Mouse (Mus musculus) layer of hippocampus, postnatal 25 days (tissue): Measurements from ENCODE around the gene Pde4b. TPM values are rescaled to one million over a fixed set of nuclear protein-coding genes. Genes with fewer than 3 reads are reported as not detected.
"Not testable (repeated sequence)": the region's sequence is repeated elsewhere in the genome, so short reads cannot be mapped to it uniquely, and the experiment has no call there.

Source experiments
- DNase-seq, 2 experiments: peaks; one replicate each; pipeline ENCODE4 v3.0.0; 2022; ENCODE audit warnings: mixed read lengths in 2 of 2, low spot score in 1 of 2; ENCODE audit errors: extremely low spot score in 1 of 2
- total RNA-seq, 2 experiments: library from RNA; stranded (reverse); gene quantifications; 2 replicates each; pipeline ENCODE4 v1.2.3; 2021

Gene Pde4b
- 10 to 100 TPM; 65.7 TPM for total RNA-seq

DNA sequence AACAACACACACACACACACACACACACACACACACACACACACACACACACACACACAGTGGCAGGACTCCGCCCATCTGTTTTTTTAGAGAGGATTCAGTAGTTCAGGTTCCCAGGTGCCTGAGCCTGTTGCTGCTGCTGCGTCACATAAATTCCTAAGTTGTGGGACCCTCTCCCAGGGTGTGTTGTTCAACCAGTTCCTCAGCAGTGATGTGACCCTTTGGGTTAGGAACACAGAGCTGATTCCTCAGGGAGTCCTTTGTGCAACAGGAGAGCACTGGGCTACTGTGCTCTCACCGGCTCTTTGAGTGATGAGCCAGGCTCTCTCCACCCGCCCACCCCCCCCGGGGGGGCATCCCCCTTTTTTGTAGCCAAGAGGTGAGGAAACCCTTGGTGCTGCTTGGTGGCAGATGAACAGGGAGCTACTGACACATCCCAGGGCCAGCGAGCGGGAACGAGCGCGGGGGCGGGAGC, at the start of gene Pde4b:
Gene Pde4b (plus strand): TSS at position 453 of the 475 bp plus-strand sequence.
- DNase-seq, result no peak

DNA sequence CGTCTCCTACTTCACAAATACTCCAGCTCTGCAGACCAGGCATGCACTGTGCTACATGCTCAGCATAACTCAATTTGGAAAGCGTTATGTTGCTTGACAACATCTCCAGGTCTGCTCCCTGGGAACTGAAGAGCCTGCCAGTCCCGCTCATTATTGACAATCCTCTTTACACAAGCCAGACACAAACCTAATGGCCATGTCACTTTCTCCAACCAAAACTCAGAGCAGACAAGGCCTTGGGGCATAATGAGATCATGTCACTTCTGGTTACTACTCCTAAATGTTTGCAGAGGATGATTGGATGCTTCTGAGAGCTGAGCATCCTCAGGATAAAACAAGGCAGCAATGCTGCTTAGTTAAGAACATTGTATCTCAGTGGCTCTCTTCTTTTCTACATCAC, 47.2 kb upstream of the Pde4b start:
- DNase-seq, result no peak

DNA sequence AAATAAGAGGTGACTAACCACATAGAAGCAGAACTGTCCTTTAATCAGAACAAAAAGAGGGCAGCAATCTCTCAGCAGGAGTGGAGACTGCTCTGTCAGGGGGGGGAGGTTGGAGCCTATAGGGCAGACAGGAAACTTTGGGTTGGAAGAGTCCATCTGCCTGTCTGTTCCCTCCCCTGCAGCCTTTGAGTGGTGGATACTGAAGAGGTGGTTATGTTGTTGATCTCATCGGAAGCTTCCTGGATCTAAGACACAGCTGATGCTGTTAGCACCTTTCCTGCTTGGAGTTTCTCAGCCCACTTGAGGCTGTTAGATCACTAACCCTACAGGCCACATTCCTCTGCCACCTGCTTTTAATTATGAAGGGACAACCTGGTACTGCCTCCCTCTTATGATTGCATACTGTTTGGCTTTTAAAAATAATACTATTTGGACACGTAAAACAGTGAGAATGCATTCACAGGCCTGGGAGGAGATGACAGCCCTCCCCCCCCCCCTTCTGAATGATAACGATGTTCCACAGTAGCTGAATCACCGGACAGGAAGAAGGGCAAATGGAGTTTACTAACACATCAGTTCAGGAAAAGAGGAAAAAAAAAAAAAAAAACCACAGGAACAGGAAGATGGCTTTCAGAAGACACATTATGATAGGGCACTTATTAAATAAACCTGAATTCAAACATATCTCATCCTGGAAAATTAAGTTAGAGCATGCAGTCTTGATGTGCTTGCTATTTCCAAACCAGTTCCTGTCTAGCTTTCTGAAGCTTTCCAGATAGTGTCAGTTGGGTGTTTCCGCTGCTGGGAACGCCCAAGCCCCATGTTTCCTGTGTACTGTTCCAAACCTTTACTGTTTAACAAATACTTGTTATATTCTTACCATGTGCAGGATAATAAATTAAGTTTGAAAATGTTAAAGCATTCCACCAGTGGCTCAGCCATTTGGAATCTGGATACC, 41.9 kb upstream of the Pde4b start:
- no peak for DNase-seq

DNA sequence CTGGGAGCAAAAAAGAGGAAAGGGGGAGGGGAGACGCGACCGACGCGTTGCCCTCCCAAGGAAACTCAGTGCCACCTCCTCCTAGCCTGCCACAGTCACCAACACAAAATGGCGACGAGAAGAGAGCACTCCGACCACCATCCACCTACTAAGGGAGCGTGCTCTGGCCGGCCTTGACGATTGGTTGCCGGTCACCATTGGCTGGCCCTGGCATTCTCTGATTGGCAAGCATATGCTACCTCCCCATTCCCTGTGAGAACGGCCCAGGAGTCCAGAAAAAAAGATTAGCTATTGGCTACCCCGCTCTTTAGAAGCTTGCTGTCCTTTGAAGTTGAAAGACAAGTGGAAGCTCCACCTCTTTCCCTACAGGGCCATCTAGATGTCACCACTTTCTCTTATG, 38.0 kb upstream of the Pde4b start:
- not testable (repeated sequence) for DNase-seq

DNA sequence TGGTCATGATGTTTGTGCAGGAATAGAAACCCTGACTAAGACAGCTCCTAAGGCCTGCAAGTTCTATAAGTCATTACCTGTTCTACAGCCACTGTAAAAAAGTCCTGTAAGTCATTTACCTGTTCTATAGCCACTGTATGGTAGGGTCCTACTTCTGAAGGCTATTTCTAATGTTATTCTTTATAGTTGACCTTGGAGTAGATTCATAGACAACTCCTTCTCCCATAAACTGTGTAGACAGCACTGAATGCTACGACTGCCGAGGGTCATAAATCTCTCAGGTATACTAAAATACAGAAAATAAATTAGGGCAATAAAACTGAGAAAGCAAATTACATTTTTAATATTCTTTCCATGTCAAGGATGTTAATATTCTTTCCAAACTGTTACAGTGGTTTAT, 26.0 kb upstream of the Pde4b start:
- DNase-seq, result no peak

DNA sequence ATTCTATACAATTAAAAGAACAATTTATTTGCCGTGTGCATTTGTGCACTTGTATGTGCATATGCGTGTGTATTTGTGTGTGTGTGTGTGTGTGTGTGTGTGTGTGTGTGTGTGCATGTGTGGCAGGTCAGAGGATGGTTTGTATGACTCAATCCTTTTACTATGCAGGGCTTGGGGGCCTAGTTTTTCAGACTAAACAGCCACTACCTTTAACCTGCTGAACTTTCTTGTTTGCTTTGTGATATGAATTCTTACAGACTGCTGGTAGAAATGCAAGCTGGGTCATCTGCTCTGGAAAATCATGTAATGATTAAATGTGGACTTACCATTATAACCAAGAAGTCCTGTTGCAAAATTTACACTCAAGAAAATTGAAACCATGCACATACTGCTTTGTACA, 18.0 kb upstream of the Pde4b start:
- DNase-seq, result no peak

DNA sequence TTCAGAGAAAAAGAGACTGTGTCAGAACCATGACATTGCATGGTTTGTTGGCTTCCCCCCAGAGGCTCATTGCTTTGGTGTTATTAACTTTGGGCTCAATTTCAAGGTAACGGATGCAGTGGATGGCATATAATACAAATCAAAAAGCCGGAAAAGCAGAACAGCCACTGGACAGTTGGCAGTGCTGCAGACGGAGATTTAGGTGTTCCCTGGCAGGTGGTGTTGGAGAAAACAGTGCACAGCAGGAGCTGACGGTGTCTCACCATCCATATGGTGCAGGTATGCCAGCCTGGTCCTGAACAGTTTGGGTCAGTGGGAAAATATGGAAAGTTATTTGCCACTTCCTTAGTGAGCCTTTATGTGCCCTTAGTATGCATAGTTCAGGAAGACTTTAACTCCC, 1.0 kb upstream of the Pde4b start:
- DNase-seq, result no peak

DNA sequence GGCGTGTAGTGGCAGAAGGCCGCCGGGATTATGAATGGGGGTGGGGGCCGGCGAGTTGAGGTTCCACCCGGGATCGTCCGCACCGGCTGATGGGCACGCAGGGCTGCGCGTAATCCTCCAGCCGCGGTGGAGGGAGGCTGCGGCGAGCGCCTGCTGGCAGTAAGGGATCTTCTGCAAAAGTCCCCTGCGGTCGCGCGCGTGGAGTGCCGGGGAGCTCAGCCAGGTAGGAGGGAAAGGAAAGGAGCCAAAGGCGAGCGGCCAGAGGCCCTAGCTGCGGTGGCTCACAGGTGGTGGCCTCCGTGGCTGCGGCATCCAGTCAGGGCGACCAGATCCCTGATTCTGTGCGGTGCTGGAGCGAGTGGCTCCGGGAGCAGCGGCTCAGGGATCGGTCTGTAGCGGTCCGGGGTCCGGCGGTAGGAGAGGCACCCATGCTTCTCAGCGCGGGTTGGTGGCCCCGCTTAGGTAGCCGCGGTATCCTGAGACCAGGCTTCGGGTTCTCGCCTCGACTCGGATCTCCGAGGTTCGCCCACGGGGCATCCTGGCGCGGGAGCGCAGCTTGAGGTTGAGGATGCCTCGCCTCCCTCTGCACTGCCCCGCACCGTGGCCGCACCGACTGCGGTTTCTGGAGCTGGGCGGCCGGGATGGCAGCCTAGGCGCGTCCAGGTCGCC, 357 bp downstream of the Pde4b start:
- DNase-seq, result peak; percentile 18 to 42

DNA sequence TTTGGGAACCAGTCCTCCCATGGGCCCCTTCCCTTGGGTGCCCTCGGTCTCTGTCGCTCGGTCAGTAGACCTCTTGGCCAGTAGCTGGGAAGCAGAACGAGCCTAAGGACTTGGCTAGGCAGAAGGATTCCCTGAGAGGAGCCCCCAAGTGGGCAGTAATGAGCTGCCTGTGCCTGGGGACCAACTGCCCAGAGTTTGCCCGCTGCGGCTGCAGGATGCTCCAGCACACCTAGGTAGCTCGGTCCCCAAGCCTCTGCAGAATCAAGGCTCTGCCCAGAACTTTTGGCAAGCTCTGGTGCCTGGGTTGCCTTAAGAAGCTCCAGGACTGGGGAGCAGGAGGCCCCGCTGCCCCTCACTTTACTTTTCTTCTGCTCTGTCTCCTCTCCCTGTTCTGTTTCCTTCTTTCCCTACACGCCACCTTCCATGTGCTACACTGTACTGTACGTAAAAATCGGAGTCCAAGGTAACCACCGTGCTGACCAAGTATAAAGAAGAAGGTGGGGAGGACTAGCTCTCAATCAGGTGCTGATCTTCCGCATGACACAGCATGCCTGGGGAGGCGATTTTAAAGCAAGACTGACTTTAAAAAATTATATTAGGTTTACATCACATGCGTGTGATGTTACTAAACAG, 1.0 kb downstream of the Pde4b start:
- no peak for DNase-seq

DNA sequence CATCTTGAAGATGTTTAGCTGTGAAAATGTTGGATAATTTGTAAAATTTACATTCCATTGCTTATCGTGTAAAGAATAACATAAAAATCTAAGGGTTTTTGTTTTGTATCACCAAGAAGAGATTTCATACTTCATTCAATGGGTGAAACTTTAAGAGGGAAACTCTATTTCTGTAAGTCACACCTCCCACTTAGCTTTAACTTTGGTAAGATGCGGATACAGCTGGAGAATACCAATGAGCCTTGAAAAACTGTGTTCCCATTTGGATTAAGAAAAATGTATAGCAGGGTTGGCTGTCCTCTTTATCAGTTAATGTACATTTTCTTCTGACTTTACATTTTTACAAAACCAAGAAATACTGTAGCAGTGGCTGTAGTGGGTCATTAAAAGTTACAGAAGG, 8.5 kb downstream of the Pde4b start:
- DNase-seq, result no peak

DNA sequence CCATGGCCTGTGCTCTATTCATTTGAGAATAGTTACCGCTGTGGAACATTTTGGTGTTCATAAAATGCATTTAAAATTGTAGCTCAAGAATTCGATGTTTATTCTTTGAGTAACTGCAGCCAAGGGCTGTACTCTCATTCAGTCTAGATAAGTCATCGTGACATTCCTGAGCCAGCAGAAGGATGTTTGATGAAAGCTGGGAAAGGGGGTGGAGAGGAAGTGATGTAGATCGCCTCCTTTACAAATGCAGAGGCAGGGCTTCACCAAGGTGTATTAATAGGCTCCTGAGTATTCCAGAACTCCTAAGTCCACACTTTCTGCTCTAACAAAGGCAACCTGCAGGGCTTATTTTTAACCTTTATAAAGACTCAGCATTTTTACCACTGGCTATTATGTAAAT, 14.9 kb downstream of the Pde4b start:
- no peak for DNase-seq

DNA sequence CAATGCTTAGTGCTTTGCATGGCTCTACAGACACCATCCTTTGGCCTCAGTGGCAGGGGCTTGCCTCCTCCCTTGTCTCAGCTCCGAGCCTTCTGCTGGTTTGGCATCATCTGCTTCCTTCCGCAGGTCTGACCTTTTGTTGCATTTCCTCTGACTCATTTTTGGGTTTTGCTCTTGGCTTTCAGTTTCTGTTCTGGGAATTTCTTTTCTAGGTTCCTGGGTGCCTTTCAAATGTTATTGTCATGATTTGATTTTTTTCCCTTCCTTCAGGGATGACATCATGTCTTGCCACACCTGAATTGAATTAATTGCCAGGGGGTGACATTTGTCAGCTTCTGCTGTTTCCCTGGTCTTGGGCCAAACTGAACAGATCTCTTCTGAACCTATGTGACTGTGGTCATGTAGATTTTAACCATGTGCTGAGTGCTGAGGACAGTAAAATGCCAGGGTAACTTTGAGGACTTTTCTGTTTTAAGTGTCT, 17.2 kb downstream of the Pde4b start:
- DNase-seq, result no peak

DNA sequence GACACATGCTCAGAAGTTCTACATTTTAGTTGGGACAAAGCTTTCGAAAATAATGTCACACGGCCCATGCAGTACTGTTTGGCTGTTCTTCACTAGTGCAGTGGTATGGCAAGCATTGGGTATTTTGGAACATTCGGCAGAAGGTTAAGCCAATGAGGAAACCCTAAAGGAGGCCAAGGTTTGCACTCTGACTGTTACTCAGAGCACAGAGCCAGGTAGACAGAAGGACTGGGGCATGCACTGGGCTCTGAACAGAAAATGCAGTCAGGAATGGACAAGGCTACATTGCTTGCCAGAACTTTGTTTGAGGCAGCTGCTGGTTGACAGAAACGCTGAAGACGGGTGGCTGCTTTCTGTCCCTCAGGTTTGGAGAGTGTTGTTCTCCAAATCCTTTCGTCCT, 19.4 kb downstream of the Pde4b start:
- DNase-seq, result no peak

DNA sequence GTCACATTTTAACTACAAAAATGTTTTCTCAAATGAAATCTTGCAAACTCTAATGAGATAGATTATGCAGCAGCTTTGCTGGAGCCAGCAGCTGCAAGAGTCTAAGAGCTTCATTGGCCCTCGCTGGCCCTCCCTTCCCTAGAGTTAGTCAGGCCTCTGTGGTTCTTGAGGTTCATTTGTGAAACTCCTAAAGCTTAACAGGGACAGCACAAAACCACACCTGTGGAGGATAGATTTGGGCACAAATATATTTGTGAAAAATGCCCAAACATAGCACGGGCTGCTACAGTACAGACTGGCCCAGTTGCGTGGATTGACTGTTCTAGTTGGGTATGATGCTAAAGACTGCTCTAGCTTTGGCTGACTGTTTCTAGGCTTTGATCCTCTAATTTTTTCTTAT, 32.1 kb downstream of the Pde4b start:
- no peak for DNase-seq

DNA sequence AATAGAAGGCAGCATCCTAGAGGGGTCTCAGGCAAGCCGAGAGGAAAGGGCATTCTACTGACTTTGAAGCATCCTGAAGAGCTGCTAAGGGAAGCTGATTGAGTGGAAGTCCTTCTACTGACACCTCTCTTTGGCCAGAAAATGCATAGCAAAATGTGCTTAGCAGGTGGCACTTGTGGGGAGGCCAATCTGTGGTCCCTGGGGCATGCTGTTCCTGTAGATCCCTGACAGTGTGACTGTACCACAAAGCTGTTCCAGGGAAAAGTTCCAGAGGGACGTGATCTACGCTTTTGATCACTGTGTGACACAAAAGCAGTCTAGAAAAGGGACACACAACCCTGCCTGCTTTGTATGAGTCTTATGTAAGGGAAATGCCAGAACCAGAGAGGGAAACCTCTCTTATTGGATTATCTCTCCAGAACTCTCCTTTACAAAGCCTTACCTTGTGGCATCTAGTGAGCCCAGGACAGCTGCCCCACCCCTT, 49.1 kb downstream of the Pde4b start:
- no peak for DNase-seq

DNA sequence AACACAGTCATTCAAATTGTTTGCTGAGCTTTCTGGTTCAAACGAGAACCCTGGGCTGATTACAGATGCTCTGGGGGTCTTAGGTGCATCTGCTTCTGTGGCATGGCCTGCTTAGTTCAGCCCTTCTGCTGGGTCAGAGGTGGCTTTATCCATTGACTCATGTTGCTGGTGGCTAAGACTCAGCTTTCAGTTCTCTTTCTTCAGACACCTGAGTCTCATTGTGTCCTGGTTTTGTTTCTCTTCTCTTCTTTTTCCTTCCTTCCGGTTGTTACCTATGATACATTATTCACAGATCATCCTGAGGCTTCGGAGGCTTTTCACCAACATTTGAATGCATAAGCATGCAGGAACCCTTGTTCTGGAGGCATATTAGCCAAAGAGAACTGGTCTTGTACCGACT, 51.0 kb downstream of the Pde4b start:
- no peak for DNase-seq

DNA sequence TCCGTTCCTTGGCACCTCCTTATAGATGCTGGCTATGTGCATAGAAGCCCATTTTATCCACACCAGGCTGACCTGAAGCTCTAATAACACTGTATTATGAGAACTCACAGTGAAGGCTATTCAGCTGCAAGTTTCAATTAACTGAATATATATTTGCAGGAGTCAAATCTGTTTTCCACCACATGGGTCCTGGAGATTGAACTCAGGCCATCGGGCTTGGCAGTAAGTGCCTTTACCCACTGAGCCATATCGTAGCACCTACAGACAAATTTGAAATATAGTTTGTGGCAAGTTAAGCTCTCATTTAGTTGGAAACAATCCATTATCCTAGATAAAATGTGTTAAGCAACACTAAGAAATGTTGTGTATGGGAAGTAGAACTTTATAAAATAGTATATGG, 53.9 kb downstream of the Pde4b start:
- DNase-seq, result no peak

DNA sequence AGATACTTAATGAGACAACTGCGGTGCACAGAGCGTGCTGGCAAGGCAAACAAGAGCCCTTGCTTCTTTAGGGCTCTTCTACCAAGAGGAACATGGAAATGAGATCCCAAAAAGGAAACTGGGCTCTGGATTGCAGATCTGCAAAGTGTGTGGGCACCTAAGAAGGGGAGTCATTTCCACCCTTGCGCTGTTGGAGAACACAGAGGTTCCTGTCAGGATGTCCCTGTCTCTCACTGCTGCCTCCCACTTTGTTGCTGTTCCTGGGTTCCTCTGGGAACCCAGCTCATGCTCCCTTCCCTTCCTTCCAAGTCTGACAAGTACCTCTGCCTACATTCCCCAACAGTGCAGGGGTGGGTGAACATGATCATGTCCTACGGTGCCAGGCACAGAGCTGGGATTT, 61.4 kb downstream of the Pde4b start:
- no peak for DNase-seq

DNA sequence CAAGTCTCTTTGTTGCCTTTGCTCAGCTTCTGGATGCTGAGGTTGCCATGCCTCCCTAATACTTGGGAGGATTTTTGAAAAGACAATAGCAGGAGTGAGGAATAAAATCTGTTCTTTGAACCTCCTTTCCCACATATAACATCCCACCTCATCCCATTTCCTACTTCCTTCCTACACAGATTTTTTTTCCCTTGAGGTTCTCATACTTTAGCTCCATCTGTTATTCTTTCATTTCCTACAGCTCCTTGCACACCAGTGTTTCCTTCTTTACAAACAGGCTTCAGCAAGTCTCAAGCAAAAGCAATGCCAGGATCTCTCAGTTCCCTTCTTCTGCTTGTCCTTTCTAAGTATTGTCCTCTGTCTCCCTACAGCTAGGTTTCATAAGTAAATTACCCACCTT, 71.8 kb downstream of the Pde4b start:
- DNase-seq, result no peak

DNA sequence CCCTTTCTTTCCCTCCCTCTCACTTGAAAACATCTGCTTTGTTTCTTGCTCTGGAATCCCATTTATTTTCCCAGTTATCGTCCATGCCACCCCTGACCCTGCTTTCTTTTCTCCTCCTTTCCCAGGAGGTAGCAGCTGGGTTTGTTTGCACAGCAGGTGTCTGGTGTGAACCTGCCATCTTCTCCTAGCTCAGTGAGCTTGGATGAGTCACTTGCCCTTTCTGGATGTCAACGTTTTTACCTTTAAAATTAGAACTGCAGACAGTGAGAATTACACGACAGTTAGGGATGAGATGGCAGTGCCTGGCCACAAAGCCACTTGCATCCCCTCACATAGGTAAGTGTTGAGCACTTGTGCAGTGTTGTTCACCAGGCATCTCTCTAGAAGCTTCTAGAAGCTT, 84.3 kb downstream of the Pde4b start:
- DNase-seq, result no peak

DNA sequence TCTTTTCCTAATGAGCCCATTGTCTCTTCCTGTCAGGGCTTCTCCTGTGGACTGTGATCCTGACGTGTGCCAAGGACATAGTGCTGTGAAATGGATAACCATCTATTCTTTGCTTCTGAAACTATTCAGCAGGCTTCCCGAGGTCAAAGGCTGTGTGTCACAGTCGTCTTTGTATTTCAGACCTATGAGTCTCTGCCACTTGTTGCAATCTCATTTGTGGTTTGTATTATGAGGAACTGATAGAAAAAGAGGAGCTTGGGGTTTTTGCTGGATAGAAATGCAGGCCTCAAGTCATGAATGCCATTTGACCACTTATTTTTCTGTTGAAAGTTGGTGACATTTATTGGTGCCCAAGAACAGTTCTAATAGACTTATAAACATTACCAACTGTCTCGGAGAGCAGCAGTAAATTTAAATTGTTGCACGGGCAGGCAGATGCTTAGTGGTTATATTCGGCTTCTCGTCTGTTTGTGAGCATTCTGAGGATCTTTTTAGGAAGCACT, 85.4 kb downstream of the Pde4b start:
- no peak for DNase-seq
